Mouse (Mus musculus) CD4-positive, CD25-positive, alpha-beta regulatory T cell, adult 2 months (primary cell): ENCODE data around the gene Olfr544.
"Not testable (repeated sequence)": the region's sequence is repeated elsewhere in the genome, so short reads cannot be mapped to it uniquely, and the experiment has no call there.

Experiments
- DNase-seq: peaks from one replicate; pipeline ENCODE4 v3.0.0-alpha.2; 2012; ENCODE audit warnings: low read depth, low spot score

The Olfr544 gene

DNA sequence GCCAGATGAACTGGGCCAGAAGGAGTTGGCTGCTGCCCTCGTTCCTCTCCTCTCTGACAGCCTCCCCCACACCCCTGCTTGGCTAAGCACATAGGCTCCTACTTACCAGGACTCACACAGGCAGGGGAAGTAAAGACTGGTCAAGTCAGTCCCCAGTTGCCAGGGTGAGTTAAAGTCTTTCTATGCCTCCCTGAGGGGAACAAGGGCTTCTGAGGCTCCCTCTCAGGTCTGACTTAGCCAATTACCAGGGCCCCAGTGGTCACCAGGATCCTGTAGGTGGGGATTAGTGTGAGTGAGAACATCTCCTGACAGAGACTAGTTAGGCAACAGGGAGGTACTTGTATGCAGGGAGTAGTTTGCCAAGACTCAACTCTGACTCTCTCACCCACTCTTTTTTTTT is at the start of gene Olfr544:
Gene Olfr544, minus strand, starts transcription at position 153 of the 400 bp plus-strand sequence.
- no peak for DNase-seq

DNA sequence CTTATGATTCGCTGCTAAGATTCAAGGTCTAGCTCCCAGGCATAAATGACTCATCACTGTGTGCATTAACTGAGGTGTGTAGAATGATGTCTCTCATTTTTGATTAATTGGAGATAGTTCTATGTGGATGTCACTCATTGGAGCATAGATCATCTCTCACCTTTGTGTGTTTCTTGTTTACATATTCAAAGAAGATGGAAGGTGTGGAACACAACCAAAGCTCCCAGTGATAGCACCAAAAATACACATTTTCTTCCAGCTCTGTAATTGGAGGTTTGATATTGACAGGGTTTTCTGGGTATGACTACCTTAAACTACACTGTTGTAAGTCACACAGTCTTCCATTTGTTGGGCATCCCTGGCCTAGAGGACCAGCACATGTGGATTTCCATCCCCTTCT is 46.3 kb upstream of the Olfr544 start, which contains the start of gene Olfr547:
Gene Olfr547, plus strand, starts transcription at position 301 of the 400 bp plus-strand sequence.
- DNase-seq, result no peak

DNA sequence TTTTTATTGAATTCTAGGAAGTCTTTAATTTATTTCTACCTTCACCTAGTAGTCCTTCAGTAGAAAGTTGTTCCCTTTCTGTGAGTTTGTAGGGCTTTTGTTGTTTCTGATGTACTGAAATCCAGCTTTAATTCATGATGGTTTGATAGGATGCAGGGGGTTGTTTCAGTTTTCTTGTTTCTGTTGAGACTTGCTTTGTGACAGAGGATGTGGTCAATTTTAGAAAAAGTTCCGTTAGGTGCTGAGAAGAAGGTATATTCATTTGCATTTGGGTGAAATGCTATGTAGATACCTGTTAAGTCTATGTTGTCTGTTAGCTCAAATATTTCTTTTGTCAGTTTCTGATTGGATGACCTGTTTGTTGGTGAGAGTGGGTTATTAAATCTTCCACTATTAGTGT is 40.9 kb upstream of the Olfr544 start:
- DNase-seq, result peak; percentile 51

DNA sequence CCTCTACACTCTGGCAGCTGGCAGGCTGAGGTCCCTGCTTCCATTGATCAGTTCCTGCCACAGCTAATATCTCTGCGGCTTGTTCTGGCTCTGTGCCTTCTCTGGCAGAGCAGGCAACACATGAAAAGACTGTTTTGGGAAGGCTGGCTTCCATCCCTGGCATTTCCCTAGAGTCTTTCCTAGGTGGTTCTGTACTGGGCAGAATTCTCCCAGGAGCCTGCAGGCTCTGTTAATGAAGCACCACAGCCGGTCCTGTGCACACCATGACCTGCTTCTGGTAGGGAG is 28.9 kb upstream of the Olfr544 start:
- DNase-seq, result no peak

DNA sequence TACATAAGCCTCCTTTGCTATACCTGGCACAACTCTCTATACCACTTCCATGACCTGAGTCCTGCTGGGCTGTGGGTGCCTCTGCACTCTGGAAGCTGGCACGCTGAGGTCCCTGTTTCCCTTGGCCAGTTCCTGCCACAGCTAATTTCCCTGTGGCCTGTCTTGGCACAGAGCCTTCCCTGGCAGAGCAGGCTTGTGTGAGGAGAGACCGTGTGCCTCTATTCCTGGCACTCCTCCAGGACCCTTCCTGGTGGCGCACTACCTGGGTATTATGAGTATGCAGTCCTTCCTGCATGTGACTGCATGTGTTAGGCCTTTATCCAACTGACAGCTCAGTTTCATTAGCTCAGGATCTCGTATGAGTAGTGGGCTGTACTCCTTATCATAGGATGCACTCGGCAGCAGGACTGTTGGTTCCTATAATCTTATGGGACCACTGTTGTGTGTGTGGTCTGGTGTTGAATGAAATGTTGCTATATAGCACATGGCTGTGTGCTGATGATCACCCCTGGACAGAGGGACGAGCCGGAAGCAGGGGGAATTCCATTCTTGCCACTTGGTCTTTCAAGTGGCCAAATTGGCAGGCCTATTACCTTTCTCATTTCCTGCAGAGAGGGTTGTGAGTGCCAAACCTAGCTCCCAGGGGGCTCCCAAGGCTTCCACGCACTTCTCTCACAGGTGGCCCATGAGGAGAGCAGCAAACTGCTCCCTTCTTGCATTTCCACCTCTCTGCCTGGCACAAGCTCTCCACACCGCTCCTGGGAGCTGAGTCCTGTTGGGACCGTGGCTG is 28.3 kb upstream of the Olfr544 start:
- DNase-seq, result no peak

DNA sequence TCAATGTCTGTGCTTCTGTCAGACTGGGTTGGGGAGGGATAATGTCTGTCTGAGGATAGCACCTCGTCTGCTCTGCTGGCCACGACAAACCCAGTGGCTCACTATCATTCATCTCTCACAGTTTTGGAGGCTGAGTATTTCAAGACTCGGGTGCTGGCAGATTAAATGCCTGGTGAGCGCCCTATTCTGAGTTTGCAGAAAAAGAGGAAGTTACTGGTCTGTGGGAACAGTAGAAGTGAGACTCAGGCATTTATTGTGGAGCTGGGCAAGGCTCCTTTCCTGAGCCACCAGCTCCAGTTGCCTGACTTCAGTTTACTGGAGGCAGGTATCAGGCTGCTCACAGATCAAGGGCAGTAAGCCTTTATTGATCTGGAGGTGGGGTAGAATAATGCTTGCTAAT is 26.0 kb upstream of the Olfr544 start:
- no peak for DNase-seq

DNA sequence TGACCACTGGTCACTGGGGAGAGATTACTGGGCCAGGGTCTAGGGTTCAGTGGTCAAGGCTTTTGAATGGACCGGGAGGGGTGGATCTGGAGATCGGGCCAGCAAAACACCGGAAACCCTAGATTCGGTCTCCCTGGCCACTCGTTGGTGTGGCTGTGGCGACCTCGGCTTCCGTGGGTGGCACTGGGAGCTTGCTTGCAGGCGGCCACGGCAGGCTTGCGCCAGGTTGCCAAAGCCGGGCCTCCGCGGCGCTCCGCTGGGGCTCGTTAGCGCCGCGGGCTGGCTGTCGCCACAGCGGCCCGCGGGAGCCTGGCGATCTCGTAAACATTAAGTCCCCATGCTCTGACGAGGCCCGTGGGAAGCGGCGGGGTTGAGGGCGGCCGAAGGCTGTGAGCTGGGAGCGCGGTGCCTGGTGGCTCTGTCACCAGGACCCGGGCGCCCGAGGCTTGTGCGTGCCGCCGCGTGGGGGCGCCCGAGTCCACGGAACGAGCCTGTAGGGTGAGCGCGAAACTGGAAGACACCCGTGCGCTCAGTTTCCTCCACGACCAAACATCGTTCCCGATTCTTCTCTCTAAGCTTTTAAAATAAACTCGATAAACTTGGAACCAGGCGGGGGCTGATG is 24.8 kb upstream of the Olfr544 start:
- peak; percentile 90 for DNase-seq

DNA sequence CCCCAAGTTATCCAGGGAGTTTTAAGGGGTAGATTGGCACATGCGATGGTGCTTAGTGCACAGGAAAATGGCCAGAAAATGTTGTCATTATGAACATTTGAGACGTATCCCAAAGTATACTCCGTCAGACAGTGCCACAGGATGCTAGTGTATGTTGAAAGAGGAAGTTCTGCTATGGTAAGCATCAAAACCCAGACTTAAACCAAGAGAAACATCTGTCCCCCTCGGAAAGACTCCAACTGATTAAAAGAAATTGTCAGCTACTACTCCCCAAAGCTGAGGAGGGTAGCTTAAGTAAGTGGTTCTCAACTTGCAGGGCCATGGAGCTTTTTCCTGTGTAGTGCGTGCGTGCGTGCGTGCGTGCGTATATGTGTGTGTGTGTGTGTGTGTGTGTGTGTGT is 23.8 kb upstream of the Olfr544 start:
- no peak for DNase-seq

DNA sequence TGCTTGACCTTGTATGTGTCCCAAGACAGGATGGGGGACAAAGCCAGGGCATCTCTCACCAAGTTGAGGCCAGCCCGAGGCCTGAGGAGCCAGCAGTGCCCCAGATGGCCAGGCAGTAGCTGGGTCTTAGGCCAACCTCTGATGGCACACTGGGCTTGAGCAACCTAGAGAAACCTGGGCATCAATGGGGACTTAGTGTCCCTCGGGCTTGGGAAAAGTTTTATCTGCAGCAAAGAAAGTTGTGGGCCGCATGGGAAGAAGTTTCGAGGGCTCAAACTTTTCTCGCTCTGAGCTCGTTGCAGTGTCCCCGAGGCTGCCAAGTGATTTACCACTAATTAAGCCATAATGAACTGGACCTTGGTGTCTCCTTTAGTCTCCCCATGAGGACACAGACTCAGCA is 21.6 kb upstream of the Olfr544 start:
- no peak for DNase-seq

DNA sequence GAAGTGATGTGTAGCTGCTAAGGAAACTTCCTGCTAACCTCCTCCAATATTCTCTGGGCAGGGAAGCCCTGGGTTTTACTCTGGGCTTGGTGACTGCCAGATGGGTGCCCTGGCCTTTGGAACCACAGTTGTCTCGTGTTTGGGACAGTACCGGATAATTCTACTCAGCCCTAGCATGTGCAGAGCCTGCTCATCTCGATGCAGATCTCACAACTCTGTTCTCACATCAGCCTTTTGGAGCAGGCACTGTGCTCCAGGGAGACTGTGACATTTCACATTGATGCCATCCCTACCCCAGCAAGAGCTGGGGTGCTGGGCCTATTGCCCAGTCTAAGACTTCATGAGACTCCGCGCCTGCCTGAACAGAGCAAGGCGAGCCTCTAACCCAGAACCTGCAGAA is 20.6 kb upstream of the Olfr544 start:
- DNase-seq, result no peak

DNA sequence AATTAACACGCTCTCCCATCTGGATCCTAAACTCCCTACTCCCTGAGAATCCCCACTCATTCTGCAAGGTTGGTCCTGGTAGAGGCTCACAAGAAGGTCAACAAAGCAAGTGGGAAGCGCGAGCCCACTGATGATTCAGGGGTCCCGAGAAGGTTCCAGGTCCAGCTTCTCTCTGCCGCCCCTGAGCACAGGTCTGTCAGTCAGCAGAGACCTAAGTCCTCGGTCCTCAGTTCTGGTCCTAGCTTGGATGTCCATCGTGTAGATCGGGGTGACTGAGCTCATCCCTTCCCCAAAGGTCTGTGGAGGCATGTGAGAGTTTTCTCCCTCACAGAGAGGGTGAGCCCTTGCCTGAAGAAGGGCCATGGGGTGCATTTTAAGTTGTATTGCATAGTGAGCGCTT is 20.0 kb upstream of the Olfr544 start:
- DNase-seq, result no peak

DNA sequence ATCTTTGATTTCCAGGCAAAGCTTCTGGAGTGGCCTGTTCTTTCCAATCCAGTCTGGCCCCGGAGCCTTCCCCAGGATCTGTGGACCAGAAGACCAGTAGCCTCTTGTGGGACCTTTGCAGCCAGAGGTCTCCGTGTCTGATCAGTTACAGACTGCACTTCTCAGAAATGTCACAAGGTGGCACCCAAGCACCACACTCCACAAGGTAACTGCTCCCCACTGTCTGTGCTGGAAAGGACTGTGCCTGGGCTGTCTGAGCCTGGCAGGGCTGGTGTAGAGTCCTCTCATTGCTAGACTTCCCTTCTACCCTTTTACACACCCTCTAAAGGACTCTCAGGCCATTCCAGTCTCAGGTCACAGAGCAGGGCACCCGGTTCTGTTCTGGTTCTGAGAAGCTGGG is 18.7 kb upstream of the Olfr544 start:
- peak; percentile 85 for DNase-seq

DNA sequence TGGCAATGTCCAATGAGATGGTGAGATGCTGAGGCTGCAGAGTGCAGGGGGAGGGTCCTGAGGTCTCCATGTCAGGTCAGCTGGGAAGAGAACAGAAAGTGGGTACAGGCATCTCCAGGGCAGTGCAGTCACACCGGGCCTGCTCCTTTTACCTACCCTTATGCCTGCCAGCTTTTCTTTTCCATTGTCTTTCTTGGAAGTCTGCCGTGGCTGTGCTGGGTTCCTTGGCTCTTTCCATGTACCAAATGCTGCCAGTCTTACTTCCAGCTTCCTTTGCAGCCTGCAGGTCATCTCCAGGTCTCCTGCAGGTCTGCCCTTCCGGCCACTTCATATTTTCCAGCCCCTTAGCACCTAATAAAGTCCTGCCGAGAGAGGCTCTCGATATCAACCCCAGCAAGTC is 13.9 kb upstream of the Olfr544 start:
- DNase-seq, result no peak

DNA sequence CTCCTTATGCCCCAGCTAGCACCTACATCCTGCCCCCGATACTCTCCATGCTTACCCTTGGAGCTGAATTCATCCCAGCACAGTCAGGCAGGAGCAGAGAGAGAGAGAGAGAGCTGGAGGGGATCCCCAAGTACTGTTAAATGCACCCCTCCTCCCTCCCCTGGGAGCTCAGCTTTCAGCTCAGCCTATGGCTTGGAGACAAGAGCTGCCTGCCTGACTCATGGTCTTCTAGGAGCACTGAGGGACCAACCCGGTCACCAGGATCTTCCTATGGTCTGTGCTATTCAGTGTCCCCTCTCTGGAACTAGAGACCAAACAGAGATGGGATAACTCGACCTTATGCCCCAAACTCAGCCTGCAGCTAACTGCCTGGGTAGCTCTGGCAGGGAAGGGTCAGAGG is 11.4 kb upstream of the Olfr544 start, which contains the start of gene Olfr545:
Gene Olfr545, minus strand, starts transcription at position 101 of the 400 bp plus-strand sequence.
- DNase-seq, result no peak

DNA sequence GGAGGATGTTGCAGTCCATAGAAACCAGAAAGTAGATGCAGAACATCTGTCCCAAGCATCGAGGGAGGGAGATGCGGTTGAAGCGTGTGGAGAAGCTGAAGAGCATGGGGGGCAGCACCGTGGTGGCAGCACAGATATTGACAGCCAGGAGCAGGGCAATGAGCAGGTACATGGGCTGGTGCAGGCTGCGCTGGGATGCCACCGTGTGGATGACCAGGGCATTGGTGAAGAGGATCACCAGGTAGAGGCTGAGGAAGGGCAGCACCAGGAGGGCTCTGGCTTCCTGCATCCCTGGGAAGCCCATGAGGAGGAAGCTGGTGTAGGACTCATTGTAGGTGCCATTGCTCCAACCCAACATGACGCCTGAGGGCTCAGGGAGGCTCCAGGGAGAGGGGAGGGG is 6.3 kb upstream of the Olfr544 start:
- DNase-seq, result not testable (repeated sequence)

DNA sequence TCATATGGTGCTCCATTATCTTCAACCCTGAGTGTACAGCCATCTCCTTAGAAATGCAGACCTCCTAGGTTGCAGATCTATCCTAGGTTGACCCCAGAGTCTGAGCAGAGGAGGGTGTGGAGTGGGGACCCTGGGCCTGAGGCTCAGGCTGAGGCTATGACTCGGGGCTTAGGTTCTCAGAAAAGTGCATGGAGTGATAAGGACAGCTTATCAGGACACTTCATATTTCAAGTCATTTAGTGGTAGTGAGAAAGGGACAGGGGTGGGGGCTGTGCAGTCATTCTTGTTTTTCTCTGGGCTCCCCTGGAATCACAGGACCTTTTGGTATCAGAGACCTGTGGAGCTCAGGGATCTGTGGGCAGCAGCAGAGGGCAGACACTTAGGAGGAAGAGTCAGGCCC is 2.0 kb downstream of the Olfr544 start:
- no peak for DNase-seq

DNA sequence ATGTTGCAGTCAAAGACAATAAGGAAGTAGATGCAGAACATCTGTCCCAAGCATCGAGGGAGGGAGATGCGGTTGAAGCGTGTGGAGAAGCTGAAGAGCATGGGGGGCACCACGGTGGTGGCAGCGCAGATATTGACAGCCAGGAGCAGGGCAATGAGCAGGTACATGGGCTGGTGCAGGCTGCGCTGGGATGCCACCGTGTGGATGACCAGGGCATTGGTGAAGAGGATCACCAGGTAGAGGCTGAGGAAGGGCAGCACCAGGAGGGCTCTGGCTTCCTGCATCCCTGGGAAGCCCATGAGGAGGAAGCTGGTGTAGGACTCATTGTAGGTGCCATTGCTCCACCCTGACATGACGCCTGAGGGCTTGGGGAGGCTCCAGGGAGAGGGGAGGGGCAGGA is 3.3 kb downstream of the Olfr544 start:
- DNase-seq, result not testable (repeated sequence)

DNA sequence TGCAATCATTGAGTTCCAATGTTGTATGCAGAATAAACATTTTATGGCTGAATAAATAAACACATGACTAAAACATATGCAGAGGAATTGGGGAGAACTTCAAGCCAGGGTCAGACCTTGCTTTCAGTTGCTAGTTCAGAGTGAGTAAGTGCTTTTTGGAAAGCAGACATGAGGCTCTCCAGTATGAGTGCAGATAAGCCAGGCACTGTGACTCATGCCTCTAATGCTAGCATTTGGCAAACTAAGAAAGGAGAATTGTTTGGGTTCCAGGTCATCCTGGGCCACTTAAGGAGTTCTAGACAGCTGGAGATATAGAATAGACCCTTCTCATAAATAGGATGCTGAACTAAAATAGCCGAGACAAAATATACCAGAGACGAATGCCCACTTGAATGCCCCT is 4.4 kb downstream of the Olfr544 start:
- no peak for DNase-seq

DNA sequence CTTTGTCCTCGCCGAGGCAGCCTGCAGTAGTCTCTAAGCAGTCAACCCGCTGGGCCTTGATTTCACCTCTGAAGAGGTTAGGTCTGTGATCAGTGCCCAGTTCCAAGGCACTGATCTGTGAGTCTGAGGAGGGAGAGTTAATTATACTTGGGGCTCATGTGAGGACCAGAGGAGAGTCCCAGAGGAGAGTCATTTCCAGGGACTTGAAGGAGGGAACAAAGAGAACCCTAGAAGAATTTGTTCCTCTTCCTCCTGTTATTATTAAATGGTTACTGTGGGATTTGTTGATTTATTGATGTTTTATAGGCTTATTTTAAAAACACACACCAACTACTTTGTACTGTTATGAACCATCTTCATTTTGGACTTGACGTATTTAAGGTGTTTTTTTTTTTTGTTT is 6.5 kb downstream of the Olfr544 start, which contains the start of gene Olfr543:
Gene Olfr543, minus strand, starts transcription at position 101 of the 400 bp plus-strand sequence.
- no peak for DNase-seq

DNA sequence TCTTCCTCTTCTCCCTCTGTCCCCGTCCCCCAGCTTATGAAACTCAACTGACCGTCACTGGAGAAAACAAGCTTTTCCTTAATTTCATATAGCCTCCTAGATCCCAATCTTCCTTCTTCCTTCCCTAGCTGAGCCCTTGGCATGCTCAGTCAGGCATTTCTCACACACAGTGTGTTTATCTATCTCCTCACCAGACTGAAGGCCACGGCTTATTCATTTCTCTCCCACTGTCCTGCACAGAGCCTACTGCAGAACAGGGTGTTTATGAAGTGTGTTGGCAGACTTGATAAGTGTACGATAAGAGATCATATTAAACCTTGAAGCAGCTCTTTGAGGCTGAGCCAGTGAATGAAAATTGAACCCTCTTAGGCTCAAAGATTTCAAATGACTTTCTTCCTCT is 7.3 kb downstream of the Olfr544 start:
- DNase-seq, result no peak

DNA sequence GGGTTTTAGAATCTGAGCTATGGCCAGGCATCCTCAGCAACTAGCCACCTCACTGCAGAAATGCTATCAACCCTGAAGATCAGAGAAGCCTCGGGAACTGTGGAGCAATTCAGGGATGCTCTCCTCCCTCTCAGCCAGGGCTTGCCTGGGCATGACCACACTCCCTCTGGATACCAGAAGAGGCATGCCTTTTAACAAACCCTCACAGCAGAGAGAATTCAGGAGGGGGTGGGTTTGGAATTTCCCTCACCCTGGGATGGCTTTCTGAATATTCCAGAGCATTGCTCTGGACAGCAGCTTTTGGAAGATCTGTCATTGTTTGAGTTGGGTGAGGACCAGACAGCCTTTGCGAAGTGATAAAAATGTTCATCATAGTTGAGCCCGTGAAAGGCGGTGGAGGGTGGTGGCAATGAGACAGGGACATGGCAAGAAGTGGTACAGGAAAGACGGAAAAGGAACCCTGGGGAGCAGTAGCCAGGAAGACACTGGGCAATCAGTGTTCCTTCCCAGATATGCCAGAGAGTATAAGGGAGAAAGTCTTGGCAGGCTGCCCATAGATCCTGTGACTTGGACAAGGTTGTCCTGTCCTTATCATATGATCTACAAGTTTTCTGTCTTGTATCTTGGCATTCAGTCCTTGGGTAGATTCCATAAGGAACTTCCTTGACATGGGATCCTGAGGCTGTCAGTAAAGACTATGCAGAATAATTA is 8.6 kb downstream of the Olfr544 start:
- no peak for DNase-seq

DNA sequence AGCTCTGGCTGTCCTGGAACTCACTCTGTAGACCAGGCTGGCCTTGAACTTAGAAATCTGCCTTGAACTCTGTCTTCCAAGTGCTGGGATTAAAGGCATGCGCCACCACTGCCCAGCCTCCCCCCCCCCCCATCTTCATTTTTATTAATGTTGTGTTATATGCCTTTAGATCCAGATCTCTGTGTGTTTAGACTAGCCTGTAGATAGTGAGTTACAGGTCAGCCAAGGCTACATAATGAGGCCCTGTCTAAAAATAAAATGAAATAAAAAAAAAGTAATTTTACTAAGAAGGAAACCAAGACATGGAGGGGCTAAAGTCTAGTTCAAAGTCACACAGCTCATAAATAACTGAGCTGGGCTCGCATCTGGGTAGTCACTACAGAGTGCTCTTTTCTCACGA is 9.2 kb downstream of the Olfr544 start:
- DNase-seq, result no peak

DNA sequence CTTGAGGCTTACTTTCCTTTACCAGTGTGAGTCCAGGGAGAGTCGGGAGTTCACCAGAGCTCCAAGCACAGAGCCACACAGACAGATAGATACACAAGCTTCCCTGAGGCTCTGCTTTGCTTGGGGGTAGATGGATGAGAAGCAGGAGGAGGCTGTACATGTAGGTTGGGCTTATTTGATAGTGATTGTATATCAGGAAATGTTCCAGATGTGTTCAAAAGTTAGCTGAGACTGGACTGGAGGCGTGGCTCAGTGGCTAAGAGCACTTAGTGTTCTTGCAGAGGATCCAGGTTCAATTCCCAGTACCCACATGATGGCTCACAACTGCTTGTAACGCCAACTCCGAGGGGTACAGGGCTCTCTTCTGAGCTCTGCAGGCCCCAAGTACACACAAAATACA is 9.7 kb downstream of the Olfr544 start:
- no peak for DNase-seq
